Mouse (Mus musculus) lung, postnatal 0 days (tissue): ENCODE measurements at regions not wholly inside any gene's neighbourhood (a gene's known extent, or its start where the extent isn't known, plus 50 kb on each side); places are given as distances from the start of the nearest gene placed in this dataset.

Experiments used
- ATAC-seq: fragments of 200-750 bp; cut with Nextera tagmentation; 2 replicates; pipeline ENCODE4 v1.8.0; 2017; ENCODE audit warnings: moderate library complexity
- DNase-seq: peaks from one replicate; pipeline ENCODE4 v3.0.0-alpha.2; 2016; ENCODE audit warnings: low spot score
- H3K27ac ChIP-seq: fragments of 300-500 bp; sonication (generic); 2 replicates; pipeline ENCODE4 v1.5.1; 2014; ENCODE audit warnings: antibody characterized with exemption, mild to moderate bottlenecking, low read length, mixed read lengths
- H3K27me3 ChIP-seq: fragments of 300-500 bp; sonication (generic); replicated peaks from 2 replicates; pipeline ENCODE4 v1.6.1; 2014; ENCODE audit warnings: low read length, mixed read lengths; ENCODE audit not compliant: insufficient read depth
- H3K36me3 ChIP-seq: fragments of 300-500 bp; sonication (generic); 2 replicates; pipeline ENCODE4 v1.6.1; 2014; ENCODE audit warnings: low read length, mixed read lengths; ENCODE audit not compliant: insufficient read depth
- H3K4me1 ChIP-seq: fragments of 300-500 bp; sonication (generic); 2 replicates; pipeline ENCODE4 v1.6.1; 2014; ENCODE audit warnings: antibody characterized with exemption, low read depth, low read length, mixed read lengths; ENCODE audit not compliant: insufficient read depth
- H3K4me2 ChIP-seq: fragments of 300-500 bp; sonication (generic); replicated peaks from 2 replicates; pipeline ENCODE4 v1.6.1; 2014; ENCODE audit warnings: low read depth, mild to moderate bottlenecking, low read length, moderate library complexity, mixed read lengths
- H3K4me3 ChIP-seq: fragments of 300-500 bp; sonication (generic); 2 replicates; pipeline ENCODE4 v1.5.1; 2014; ENCODE audit warnings: low read depth, low read length
- H3K9ac ChIP-seq: fragments of 300-500 bp; sonication (generic); replicated peaks from 2 replicates; pipeline ENCODE4 v1.6.1; 2014; ENCODE audit warnings: low read depth, mild to moderate bottlenecking
- H3K9me3 ChIP-seq: fragments of 300-500 bp; sonication (generic); 2 replicates; pipeline ENCODE4 v1.6.1; 2016; ENCODE audit warnings: low read length, mixed read lengths
- CTCF ChIP-seq: IDR thresholded peaks from 2 replicates; pipeline ENCODE4 v1.5.1; 2016; ENCODE audit warnings: antibody characterized with exemption, mild to moderate bottlenecking
- EP300 ChIP-seq: IDR thresholded peaks from 2 replicates; pipeline ENCODE4 v1.6.1; 2016; ENCODE audit warnings: antibody characterized with exemption, mild to moderate bottlenecking, control low read depth
- whole genome bisulfite sequencing: fragments of 180-500 bp; shearing (Covaris S2); extraction: QIAGEN DNeasy Blood & Tissue Kit; methylation state at CpG from one replicate; pipeline ENCODE4 v1.1.7; 2014; 5-methylcytosine and 5-hydroxymethylcytosine counted together

DNA sequence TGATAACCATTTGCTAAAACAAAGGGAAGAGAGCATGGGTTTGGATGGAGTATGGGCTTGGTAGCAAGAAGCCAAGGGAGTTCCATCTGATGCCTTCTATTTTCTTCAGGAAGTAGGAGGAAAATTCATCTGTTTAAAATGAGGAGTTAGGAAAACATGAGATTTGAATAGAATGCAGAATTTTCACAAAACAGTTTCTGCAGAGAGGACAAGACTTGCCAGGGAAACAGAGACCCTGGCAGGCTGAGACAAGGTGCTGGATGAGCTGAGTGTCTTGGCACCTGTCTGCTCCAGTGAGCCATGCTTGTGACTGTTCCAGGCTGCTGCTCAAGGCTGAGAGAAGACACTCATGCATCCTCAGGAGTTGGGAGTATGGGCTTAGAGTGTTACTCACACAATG, 122.0 kb upstream of the Ppp1r12a start:
- Histone ChIP-seq H3K4me1 (no peaks in the 10 kb centered on the region), H3K9ac (no peak overlapping the region), H3K36me3 (no peaks in the 10 kb centered on the region), H3K4me2 (no peak overlapping the region), H3K4me3 (no peak overlapping the region), H3K27ac (no peak overlapping the region), H3K27me3 (no peaks in the 10 kb centered on the region), H3K9me3 (no peaks in the 10 kb centered on the region)
- DNase-seq (no peak), ATAC-seq (no peak)
- TF ChIP-seq CTCF (no peak), EP300 (no peak)

DNA sequence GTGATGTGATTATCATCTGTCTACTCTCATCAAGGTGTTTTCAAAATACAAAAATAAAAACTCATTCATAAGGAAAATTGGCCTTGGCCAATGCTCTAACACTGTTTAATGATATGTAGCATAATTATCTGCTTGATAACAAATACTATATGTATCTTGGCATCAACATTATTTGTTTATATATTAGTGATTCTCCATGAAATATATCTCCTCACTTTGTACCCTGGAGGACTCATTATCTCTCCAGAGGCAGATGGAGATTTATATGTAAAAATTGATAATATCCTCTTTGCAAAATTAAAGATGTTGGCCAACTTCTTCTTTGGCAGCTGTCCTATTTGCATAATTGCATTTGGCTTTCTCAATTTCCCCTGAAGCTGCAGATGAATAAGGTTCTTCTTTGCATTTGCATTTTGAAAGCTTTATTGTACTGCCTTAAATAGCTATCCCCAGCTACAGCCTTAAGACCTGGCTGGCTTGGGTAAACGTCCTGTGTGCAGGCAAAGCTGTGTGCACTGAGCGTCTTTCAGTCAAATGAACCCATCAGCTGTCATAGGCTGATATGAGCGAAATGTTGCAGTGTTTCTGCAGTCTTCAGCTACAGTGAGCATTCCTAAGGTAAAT, 124.7 kb upstream of the Otogl start:
- Histone ChIP-seq H3K9me3 (no peaks in the 10 kb centered on the region), H3K4me3 (no peak overlapping the region), H3K27ac (no peak overlapping the region), H3K4me2 (no peak overlapping the region), H3K36me3 (no peaks in the 10 kb centered on the region), H3K27me3 (no peaks in the 10 kb centered on the region), H3K4me1 (no peaks in the 10 kb centered on the region), H3K9ac (no peak overlapping the region)
- WGBS, result 50% methylated on average over 3 of the region's 3 CpGs
- DNase-seq, result no peak
- ATAC-seq, result no peak
- no peak for TF ChIP-seq EP300
- TF ChIP-seq CTCF, result no peak

- WGBS, result 89% methylated on average over 3 of the region's 3 CpGs
- no peaks in the 10 kb centered on the region for H3K9me3 ChIP-seq
- TF ChIP-seq CTCF (no peak), EP300 (no peak)
Observed at GRCm38 (mm10) chr10:108034068-108034467, 122.1 kb upstream of the Otogl start.

DNA sequence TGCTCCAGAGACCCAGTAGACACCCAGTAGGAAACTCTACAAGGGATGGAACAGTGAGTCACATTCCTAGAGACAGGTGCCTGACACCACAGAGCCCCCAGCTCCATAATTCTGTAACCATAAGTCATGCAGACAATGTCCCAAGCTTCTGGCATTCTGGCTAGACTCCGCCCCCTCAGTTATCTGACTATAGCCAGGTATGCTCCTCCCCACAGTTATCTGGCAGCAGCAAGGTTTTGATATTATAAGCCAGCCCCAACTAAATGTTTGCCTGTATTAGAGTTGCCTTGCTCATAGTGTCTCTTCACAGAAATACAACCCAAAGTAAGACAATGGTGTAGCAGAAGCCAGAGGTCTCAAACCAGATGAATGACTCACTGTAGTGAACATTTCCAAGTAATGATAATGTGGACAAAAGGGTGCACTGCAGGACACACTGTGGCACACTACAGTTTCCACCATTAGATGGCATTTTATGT, 121.4 kb upstream of the Otogl start:
- H3K9me3 ChIP-seq, result no peaks in the 10 kb centered on the region
- DNase-seq (no peak), ATAC-seq (no peak)
- no peak overlapping the region for H3K4me3 ChIP-seq
- TF ChIP-seq CTCF (no peak), EP300 (no peak)
- H3K27me3 ChIP-seq, result no peaks in the 10 kb centered on the region
- H3K4me2 ChIP-seq, result no peak overlapping the region
- H3K36me3 ChIP-seq, result no peaks in the 10 kb centered on the region
- H3K27ac ChIP-seq, result no peak overlapping the region
- 92% methylated on average over 1 of the region's 1 CpGs for WGBS
- H3K9ac ChIP-seq, result no peak overlapping the region
- no peaks in the 10 kb centered on the region for H3K4me1 ChIP-seq

More at GRCm38 (mm10) chr10:108034068-108034467, 122.1 kb upstream of the Otogl start:
- DNase-seq (no peak), ATAC-seq (no peak)
- Histone ChIP-seq H3K4me3 (no peak overlapping the region), H3K4me1 (no peaks in the 10 kb centered on the region), H3K4me2 (no peak overlapping the region), H3K36me3 (no peaks in the 10 kb centered on the region), H3K27me3 (no peaks in the 10 kb centered on the region), H3K9ac (no peak overlapping the region), H3K27ac (no peak overlapping the region)

DNA sequence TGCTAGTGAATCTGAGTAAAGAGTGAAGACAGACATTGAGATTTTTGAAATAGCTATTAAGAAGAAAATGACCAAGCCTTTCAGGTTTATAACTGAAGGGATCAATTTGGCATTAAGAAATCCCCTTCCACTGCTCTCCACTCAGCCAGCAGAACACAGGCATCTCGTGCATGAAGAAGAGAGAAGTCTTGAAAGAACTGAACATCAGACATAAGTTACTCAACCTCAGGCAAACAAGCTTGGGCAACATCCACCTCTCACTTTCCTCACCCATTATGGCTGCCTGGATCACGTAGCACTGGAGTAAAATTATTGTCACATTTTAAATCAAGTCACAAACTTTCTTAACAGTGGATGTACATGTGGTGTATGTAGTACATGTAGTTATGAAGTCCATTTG, 115.6 kb upstream of the Otogl start:
- no peaks in the 10 kb centered on the region for H3K4me1 ChIP-seq
- H3K36me3 ChIP-seq, result no peaks in the 10 kb centered on the region
- 61% methylated on average over 2 of the region's 2 CpGs for WGBS
- TF ChIP-seq EP300 (no peak), CTCF (no peak)
- H3K4me2 ChIP-seq, result no peak overlapping the region
- DNase-seq, result no peak
- H3K27ac ChIP-seq, result no peak overlapping the region
- no peak overlapping the region for H3K9ac ChIP-seq
- no peaks in the 10 kb centered on the region for H3K9me3 ChIP-seq
- no peaks in the 10 kb centered on the region for H3K27me3 ChIP-seq
- no peak overlapping the region for H3K4me3 ChIP-seq
- no peak for ATAC-seq

DNA sequence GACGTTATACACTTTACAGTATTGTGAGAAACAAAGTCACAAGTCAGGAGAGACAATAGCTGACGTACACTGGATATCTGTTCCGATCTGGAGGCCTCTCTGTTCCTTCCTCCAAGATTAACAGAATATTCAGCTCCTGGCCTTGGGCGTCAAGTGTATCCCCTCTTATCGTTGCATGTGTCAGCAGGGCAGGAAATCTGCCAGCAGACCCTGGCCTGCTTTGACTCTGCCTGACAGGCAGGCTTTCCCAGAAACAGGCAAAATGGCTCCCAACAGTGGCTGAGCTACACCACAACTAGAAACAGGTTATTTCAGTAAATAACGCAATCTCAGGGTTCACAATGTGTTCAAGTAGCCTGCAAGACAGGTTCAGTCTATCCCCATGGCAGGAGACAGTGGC, 112.3 kb upstream of the Otogl start:
- TF ChIP-seq EP300 (no peak), CTCF (no peak)
- H3K27me3 ChIP-seq, result no peaks in the 10 kb centered on the region
- no peak overlapping the region for H3K9ac ChIP-seq
- no peak overlapping the region for H3K27ac ChIP-seq
- no peaks in the 10 kb centered on the region for H3K4me1 ChIP-seq
- no peak for ATAC-seq
- no peaks in the 10 kb centered on the region for H3K36me3 ChIP-seq
- H3K4me2 ChIP-seq, result no peak overlapping the region
- H3K9me3 ChIP-seq, result no peaks in the 10 kb centered on the region
- no peak for DNase-seq
- WGBS, result 67% methylated on average over 6 of the region's 6 CpGs
- no peak overlapping the region for H3K4me3 ChIP-seq

GRCm38 (mm10) chr10:108016552-108016951, 104.6 kb upstream of the Otogl start:
- H3K9ac ChIP-seq, result no peak overlapping the region
- no peak overlapping the region for H3K4me3 ChIP-seq
- H3K4me2 ChIP-seq, result no peak overlapping the region
- no peak for ATAC-seq
- H3K27ac ChIP-seq, result no peak overlapping the region
- no peaks in the 10 kb centered on the region for H3K9me3 ChIP-seq
- H3K27me3 ChIP-seq, result no peaks in the 10 kb centered on the region
- WGBS, result 85% methylated on average over 1 of the region's 1 CpGs
- H3K36me3 ChIP-seq, result no peaks in the 10 kb centered on the region
- H3K4me1 ChIP-seq, result no peaks in the 10 kb centered on the region
- no peak for TF ChIP-seq CTCF
- no peak for TF ChIP-seq EP300
- DNase-seq, result no peak
